Mouse (Mus musculus) embryonic facial prominence, embryonic 15.5 days (tissue): ENCODE measurements around the gene 6030468B19Rik. TPM values are rescaled to one million over a fixed set of nuclear protein-coding genes. Genes with fewer than 3 reads are reported as not detected.

Experiments
- ATAC-seq: fragments of 200-750 bp; cut with Nextera tagmentation; 2 replicates; pipeline ENCODE4 v1.8.0; 2017; ENCODE audit warnings: low read depth, moderate TSS enrichment; ENCODE audit not compliant: insufficient number of reproducible peaks, low FRiP score, low TSS enrichment
- H3K27ac ChIP-seq: fragments of 300-500 bp; sonication (generic); replicated peaks from 2 replicates; pipeline ENCODE4 v1.5.1; 2015; ENCODE audit warnings: mild to moderate bottlenecking, inconsistent platforms
- H3K27me3 ChIP-seq: fragments of 300-500 bp; sonication (generic); 2 replicates; pipeline ENCODE4 v1.6.1; 2015; ENCODE audit warnings: inconsistent platforms
- H3K36me3 ChIP-seq: fragments of 300-500 bp; sonication (generic); 2 replicates; pipeline ENCODE4 v1.6.1; 2015; ENCODE audit warnings: mild to moderate bottlenecking, inconsistent platforms
- H3K4me1 ChIP-seq: fragments of 300-500 bp; sonication (generic); 2 replicates; pipeline ENCODE4 v1.6.1; 2015; ENCODE audit warnings: inconsistent platforms
- H3K4me2 ChIP-seq: fragments of 300-500 bp; sonication (generic); replicated peaks from 2 replicates; pipeline ENCODE4 v1.6.1; 2015; ENCODE audit warnings: mild to moderate bottlenecking, inconsistent platforms
- H3K4me3 ChIP-seq: fragments of 300-500 bp; sonication (generic); replicated peaks from 2 replicates; pipeline ENCODE4 v1.5.1; 2015; ENCODE audit warnings: mild to moderate bottlenecking, inconsistent platforms
- H3K9ac ChIP-seq: fragments of 300-500 bp; sonication (generic); 2 replicates; pipeline ENCODE4 v1.6.1; 2015; ENCODE audit warnings: inconsistent platforms
- H3K9me3 ChIP-seq: fragments of 300-500 bp; sonication (generic); replicated peaks from 2 replicates; pipeline ENCODE4 v1.6.1; 2016; ENCODE audit warnings: inconsistent platforms
- WGBS: fragments of 180-500 bp; shearing (Covaris S2); methylation state at CpG from one replicate; pipeline ENCODE4 v1.1.7; 2015; 5-methylcytosine and 5-hydroxymethylcytosine counted together
- polyA plus RNA-seq: library from polyadenylated mRNA; unstranded; fragments of >200 nt; fragmentation: Nextera tagmentation; extraction: Ambion mirVana; gene quantifications from 2 replicates; pipeline ENCODE4 v1.2.1, GENCODE M21; 2015

6030468B19Rik gene
- polyA plus RNA-seq, 1 experiment from 2014 or later, result 0.25 TPM

- Histone ChIP-seq H3K27me3 (no peaks in the 10 kb centered on the region), H3K4me1 (peaks cover 19% of the 10 kb centered on the region), H3K4me3 (peak overlapping the region; percentile 4; the same call in 1 of the 2 replicates), H3K27ac (no peak overlapping the region), H3K36me3 (no peaks in the 10 kb centered on the region), H3K4me2 (peak overlapping the region; percentile 45), H3K9ac (no peak overlapping the region), H3K9me3 (no peaks in the 10 kb centered on the region)
- 0 out of 2 replicates have a peak, but pooled peaks have one; percentile 3 for ATAC-seq
- 5% methylated on average over 14 of the region's 14 CpGs for WGBS
Observed at GRCm38 (mm10) chr11:117790286-117790685, 7.2 kb upstream of the 6030468B19Rik start.

- Histone ChIP-seq H3K36me3 (no peaks in the 10 kb centered on the region), H3K4me1 (peaks cover 19% of the 10 kb centered on the region), H3K27ac (no peak overlapping the region), H3K9me3 (no peaks in the 10 kb centered on the region), H3K9ac (no peak overlapping the region), H3K4me2 (peak overlapping the region; percentile 45), H3K27me3 (no peaks in the 10 kb centered on the region), H3K4me3 (peak overlapping the region; percentile 4; the same call in 1 of the 2 replicates)
- WGBS, result 40% methylated on average over 23 of the region's 23 CpGs
- 0 out of 2 replicates have a peak, but pooled peaks have one; percentile 1 for ATAC-seq
Observed at GRCm38 (mm10) chr11:117790703-117791440, 6.6 kb upstream of the 6030468B19Rik start.

GRCm38 (mm10) chr11:117791441-117791761 lies 6.1 kb upstream of the 6030468B19Rik start:
- no peak overlapping the region for H3K27ac ChIP-seq
- 88% methylated on average over 9 of the region's 9 CpGs for WGBS
- peaks cover 19% of the 10 kb centered on the region for H3K4me1 ChIP-seq
- no peak overlapping the region for H3K4me3 ChIP-seq
- H3K36me3 ChIP-seq, result no peaks in the 10 kb centered on the region
- H3K9ac ChIP-seq, result no peak overlapping the region
- no peak overlapping the region for H3K4me2 ChIP-seq
- no peaks in the 10 kb centered on the region for H3K27me3 ChIP-seq
- ATAC-seq, result no peak
- H3K9me3 ChIP-seq, result no peaks in the 10 kb centered on the region

GRCm38 (mm10) chr11:117792281-117792888 lies 5.1 kb upstream of the 6030468B19Rik start:
- peak; percentile 16; the same call in 1 of the 2 replicates for ATAC-seq
- Histone ChIP-seq H3K4me1 (peaks cover 19% of the 10 kb centered on the region), H3K27ac (no peak overlapping the region), H3K36me3 (no peaks in the 10 kb centered on the region), H3K9me3 (no peaks in the 10 kb centered on the region), H3K4me3 (peak overlapping the region; percentile 24), H3K4me2 (peak overlapping the region; percentile 48), H3K9ac (no peak overlapping the region), H3K27me3 (no peaks in the 10 kb centered on the region)
- 8% methylated on average over 22 of the region's 22 CpGs for WGBS

GRCm38 (mm10) chr11:117794035-117794551 lies 3.4 kb upstream of the 6030468B19Rik start:
- no peaks in the 10 kb centered on the region for H3K27me3 ChIP-seq
- H3K4me2 ChIP-seq, result no peak overlapping the region
- no peak overlapping the region for H3K4me3 ChIP-seq
- H3K27ac ChIP-seq, result no peak overlapping the region
- peaks cover 21% of the 10 kb centered on the region for H3K4me1 ChIP-seq
- 49% methylated on average over 4 of the region's 4 CpGs for WGBS
- H3K9me3 ChIP-seq, result no peaks in the 10 kb centered on the region
- H3K9ac ChIP-seq, result no peak overlapping the region
- ATAC-seq, result no peak
- no peaks in the 10 kb centered on the region for H3K36me3 ChIP-seq

- Histone ChIP-seq H3K27me3 (no peaks in the 10 kb centered on the region), H3K4me2 (no peak overlapping the region), H3K4me3 (no peak overlapping the region), H3K27ac (no peak overlapping the region), H3K36me3 (no peaks in the 10 kb centered on the region), H3K9me3 (no peaks in the 10 kb centered on the region), H3K9ac (no peak overlapping the region), H3K4me1 (peaks cover 14% of the 10 kb centered on the region)
- WGBS, result 31% methylated on average over 5 of the region's 5 CpGs
- no peak for ATAC-seq
Observed at GRCm38 (mm10) chr11:117796954-117797353, 506 bp upstream of the 6030468B19Rik start.

- Histone ChIP-seq H3K27me3 (no peaks in the 10 kb centered on the region), H3K9me3 (no peaks in the 10 kb centered on the region), H3K27ac (no peak overlapping the region), H3K36me3 (no peaks in the 10 kb centered on the region), H3K9ac (no peak overlapping the region), H3K4me1 (0 out of 2 replicates have a peak, but pooled peaks cover 6% of the 10 kb centered on the region), H3K4me3 (no peak overlapping the region), H3K4me2 (no peak overlapping the region)
- WGBS, result 50% methylated on average over 2 of the region's 2 CpGs
- no peak for ATAC-seq
Observed at GRCm38 (mm10) chr11:117798160-117798541, 691 bp downstream of the 6030468B19Rik start.

GRCm38 (mm10) chr11:117799174-117799573 lies 1.7 kb downstream of the 6030468B19Rik start:
- no peaks in the 10 kb centered on the region for H3K27me3 ChIP-seq
- no peak overlapping the region for H3K27ac ChIP-seq
- H3K36me3 ChIP-seq, result no peaks in the 10 kb centered on the region
- no peak overlapping the region for H3K9ac ChIP-seq
- no peak overlapping the region for H3K4me3 ChIP-seq
- 0 out of 2 replicates have a peak, but pooled peaks cover 6% of the 10 kb centered on the region for H3K4me1 ChIP-seq
- no peak overlapping the region for H3K4me2 ChIP-seq
- no peaks in the 10 kb centered on the region for H3K9me3 ChIP-seq
- WGBS, result 67% methylated on average over 5 of the region's 5 CpGs
- ATAC-seq, result no peak

- 0 out of 2 replicates have a peak, but pooled peaks cover 6% of the 10 kb centered on the region for H3K4me1 ChIP-seq
- H3K4me2 ChIP-seq, result no peak overlapping the region
- no peak overlapping the region for H3K4me3 ChIP-seq
- H3K27me3 ChIP-seq, result no peaks in the 10 kb centered on the region
- no peak overlapping the region for H3K27ac ChIP-seq
- no peaks in the 10 kb centered on the region for H3K36me3 ChIP-seq
- 66% methylated on average over 7 of the region's 7 CpGs for WGBS
- no peaks in the 10 kb centered on the region for H3K9me3 ChIP-seq
- no peak overlapping the region for H3K9ac ChIP-seq
- ATAC-seq, result no peak
Observed at GRCm38 (mm10) chr11:117800038-117800437, 2.6 kb downstream of the 6030468B19Rik start.

GRCm38 (mm10) chr11:117801650-117802049 lies 4.2 kb downstream of the 6030468B19Rik start:
- WGBS, result 47% methylated on average over 7 of the region's 7 CpGs
- no peak overlapping the region for H3K27ac ChIP-seq
- no peaks in the 10 kb centered on the region for H3K9me3 ChIP-seq
- H3K36me3 ChIP-seq, result no peaks in the 10 kb centered on the region
- no peak for ATAC-seq
- H3K4me2 ChIP-seq, result no peak overlapping the region
- no peak overlapping the region for H3K4me3 ChIP-seq
- no peak overlapping the region for H3K9ac ChIP-seq
- no peaks in the 10 kb centered on the region for H3K27me3 ChIP-seq
- 0 out of 2 replicates have a peak, but pooled peaks cover 6% of the 10 kb centered on the region for H3K4me1 ChIP-seq

- Histone ChIP-seq H3K4me2 (no peak overlapping the region), H3K4me1 (0 out of 2 replicates have a peak, but pooled peaks cover 3% of the 10 kb centered on the region), H3K9ac (no peak overlapping the region), H3K27me3 (no peaks in the 10 kb centered on the region), H3K4me3 (no peak overlapping the region), H3K27ac (no peak overlapping the region), H3K9me3 (no peaks in the 10 kb centered on the region), H3K36me3 (no peaks in the 10 kb centered on the region)
- WGBS, result 91% methylated on average over 3 of the region's 3 CpGs
- no peak for ATAC-seq
Observed at GRCm38 (mm10) chr11:117803166-117803688, 5.8 kb downstream of the 6030468B19Rik start.
